Mouse (Mus musculus): Measurements from ENCODE around the gene Foxred1. TPM values are rescaled to one million over a fixed set of nuclear protein-coding genes. Genes with fewer than 3 reads are reported as not detected.

Foxred1 gene
- total and polyA plus RNA-seq, 2 experiments from 2014 or later: 36.3 to 46.5 TPM

DNA sequence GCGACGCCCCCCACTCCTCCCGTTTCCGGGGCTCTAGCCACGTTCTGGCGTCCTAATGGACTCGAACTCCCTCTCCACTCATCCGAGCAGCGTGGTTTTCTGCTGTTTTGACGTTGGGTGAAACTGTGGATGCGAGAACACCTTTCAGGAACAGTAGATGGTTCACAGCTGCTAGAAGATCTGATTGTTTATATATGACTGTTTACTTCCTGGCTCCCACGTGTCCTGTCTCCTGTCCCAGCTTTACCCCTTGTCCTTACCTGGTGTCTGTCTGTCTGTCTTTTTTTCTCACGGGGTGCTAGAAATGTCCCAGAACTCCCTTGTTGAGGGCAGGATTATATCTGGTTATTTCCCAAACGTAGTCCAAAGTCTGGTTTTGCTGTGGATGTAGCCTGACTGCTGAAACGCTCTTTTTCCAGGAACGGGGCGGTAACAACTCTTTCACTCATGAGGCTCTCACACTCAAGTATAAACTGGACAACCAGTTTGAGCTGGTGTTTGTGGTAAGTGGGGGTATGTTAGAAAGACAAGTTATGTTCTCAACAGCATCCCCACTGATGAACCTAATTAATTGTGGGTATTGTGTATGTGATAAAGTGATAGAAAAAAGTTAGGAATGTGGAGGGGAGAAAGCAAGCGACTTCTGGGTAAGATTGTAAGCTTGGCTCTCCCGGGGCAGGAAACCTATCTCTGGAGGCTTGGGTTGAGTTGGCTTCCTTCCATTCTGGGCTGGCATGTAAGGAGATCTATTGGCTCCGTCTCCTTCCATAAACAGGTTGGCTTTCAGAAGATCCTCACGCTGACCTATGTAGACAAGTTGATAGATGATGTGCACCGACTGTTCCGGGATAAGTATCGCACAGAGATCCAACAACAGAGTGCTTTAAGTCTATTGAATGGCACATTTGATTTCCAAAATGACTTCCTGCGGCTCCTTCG, 987 bp upstream of the Foxred1 start:
- Histone ChIP-seq H3K4me1 (ENCODE audit: insufficient read depth, low read length) (peaks cover 14% of the 10 kb centered on the region; the same call in 1 of the 2 replicates), H3K36me3 (ENCODE audit: insufficient read depth, low read length) (peaks cover 25% of the 10 kb centered on the region), H3K27ac (ENCODE audit: low read depth, low read length) (peak overlapping the region; percentile 69; the same call in 1 of the 2 replicates), H3K4me2 (ENCODE audit: low read depth, low read length, poor library complexity, severe bottlenecking) (peak overlapping the region; percentile 90), H3K27me3 (ENCODE audit: insufficient read depth, low read length) (no peaks in the 10 kb centered on the region), H3K9ac (replicated peaks; ENCODE audit: low read length, poor library complexity, severe bottlenecking) (peak overlapping the region; percentile 81), H3K4me3 (ENCODE audit: low read depth, low read length) (peak overlapping the region; percentile 86), H3K9me3 (ENCODE audit: low read length) (no peaks in the 10 kb centered on the region)
- DNase-seq (ENCODE audit: low spot score) (no peak), ATAC-seq (ENCODE audit: low FRiP score) (no peak)
- 38% methylated on average over 26 of the region's 26 CpGs for WGBS
- no peak for TF ChIP-seq CTCF (IDR thresholded peaks at IDR 0.05)

DNA sequence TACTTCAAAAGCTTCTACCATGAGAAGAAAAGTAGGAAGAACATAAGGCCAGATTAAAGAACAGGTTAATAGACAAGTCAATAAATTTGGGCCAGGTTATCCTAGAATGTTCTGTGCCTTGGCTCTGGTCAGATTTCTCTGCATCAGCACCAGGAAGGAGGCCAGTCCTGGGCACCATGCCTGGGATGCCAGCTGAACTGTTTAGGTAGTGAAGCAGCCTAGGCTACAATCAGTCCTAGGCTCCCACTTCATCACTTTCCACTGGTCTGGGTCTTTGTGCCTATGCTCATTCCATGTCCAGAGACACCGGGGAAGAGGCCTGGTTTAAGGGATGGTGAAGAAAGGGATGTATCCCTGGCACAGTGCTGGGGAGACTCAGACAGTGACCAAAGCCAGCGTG, 6.4 kb downstream of the Foxred1 start:
- peaks cover 34% of the 10 kb centered on the region for H3K36me3 ChIP-seq (ENCODE audit: insufficient read depth, low read length)

DNA sequence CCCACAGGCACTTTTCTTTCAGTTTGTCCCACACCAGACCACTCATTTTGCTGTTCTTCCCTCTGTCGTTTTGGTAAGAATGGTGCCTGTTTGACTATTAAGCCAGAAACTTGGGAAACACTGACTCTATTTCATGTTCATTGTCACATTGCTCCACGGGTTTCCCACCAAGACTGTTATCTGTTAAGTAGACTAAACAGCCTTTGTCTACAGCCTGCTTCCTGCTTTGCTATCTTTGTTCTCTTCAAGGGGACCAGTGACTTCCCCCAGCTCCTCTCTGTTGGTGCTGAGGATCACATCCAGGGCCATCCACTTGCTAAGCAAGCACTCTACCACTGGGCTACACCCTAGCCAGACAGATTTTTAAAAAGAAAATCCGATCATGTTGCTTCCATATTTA, 7.3 kb downstream of the Foxred1 start:
- WGBS: 66% methylated on average over 3 of the region's 3 CpGs
- peaks cover 34% of the 10 kb centered on the region for H3K36me3 ChIP-seq (ENCODE audit: insufficient read depth, low read length)
- no peak overlapping the region for H3K4me2 ChIP-seq (ENCODE audit: low read depth, low read length, poor library complexity, severe bottlenecking)
- no peak for TF ChIP-seq CTCF (IDR thresholded peaks at IDR 0.05)
- H3K27me3 ChIP-seq (ENCODE audit: insufficient read depth, low read length): no peaks in the 10 kb centered on the region
- no peak overlapping the region for H3K9ac ChIP-seq (replicated peaks; ENCODE audit: low read length, poor library complexity, severe bottlenecking)
- DNase-seq (ENCODE audit: low spot score) (no peak), ATAC-seq (ENCODE audit: low FRiP score) (no peak)
- no peak overlapping the region for H3K4me3 ChIP-seq (ENCODE audit: low read depth, low read length)
- H3K4me1 ChIP-seq (ENCODE audit: insufficient read depth, low read length): peaks cover 7% of the 10 kb centered on the region; the same call in 1 of the 2 replicates
- H3K9me3 ChIP-seq (ENCODE audit: low read length): no peaks in the 10 kb centered on the region
- H3K27ac ChIP-seq (ENCODE audit: low read depth, low read length): no peak overlapping the region

More for the DNA sequence above, 6.4 kb downstream of the Foxred1 start:
- TF ChIP-seq CTCF (IDR thresholded peaks at IDR 0.05): no peak
- Histone ChIP-seq H3K9me3 (ENCODE audit: low read length) (no peaks in the 10 kb centered on the region), H3K4me1 (ENCODE audit: insufficient read depth, low read length) (peaks cover 7% of the 10 kb centered on the region; the same call in 1 of the 2 replicates), H3K9ac (replicated peaks; ENCODE audit: low read length, poor library complexity, severe bottlenecking) (no peak overlapping the region), H3K4me3 (ENCODE audit: low read depth, low read length) (no peak overlapping the region), H3K27me3 (ENCODE audit: insufficient read depth, low read length) (no peaks in the 10 kb centered on the region), H3K4me2 (ENCODE audit: low read depth, low read length, poor library complexity, severe bottlenecking) (no peak overlapping the region), H3K27ac (ENCODE audit: low read depth, low read length) (no peak overlapping the region)
- ATAC-seq (ENCODE audit: low FRiP score) (no peak), DNase-seq (ENCODE audit: low spot score) (no peak)
- WGBS: 93% methylated on average over 2 of the region's 2 CpGs

DNA sequence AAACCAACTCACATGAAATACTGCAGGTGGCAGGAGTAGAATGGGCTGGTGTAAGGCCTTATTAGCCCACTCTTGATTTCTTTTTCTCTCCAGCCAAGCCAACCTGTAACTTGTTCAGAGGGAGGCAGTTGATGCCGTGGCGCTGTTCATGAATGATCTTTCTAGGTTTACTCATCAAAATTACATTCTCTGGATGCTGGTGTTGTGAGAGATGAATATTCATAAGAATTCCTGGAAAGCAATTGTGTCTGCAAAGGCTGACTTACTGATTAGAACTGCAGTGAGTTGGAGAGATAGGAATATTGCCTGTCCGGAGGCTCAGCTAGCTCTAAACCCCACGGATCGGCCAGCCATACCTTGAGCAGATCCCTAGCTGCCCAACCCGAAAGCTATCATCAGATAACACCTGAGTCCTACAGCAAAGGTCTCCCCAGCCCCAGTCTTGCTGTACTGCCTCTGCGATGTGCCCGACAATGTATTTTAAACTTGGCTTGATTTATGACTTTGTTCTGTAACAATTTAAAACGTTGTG, 10.3 kb downstream of the Foxred1 start:
- H3K4me3 ChIP-seq (ENCODE audit: low read depth, low read length): peak overlapping the region; percentile 45; the same call in 1 of the 2 replicates
- peaks cover 7% of the 10 kb centered on the region; the same call in 1 of the 2 replicates for H3K4me1 ChIP-seq (ENCODE audit: insufficient read depth, low read length)
- H3K27ac ChIP-seq (ENCODE audit: low read depth, low read length): no peak overlapping the region
- peaks cover 12% of the 10 kb centered on the region for H3K36me3 ChIP-seq (ENCODE audit: insufficient read depth, low read length)
- H3K27me3 ChIP-seq (ENCODE audit: insufficient read depth, low read length): no peaks in the 10 kb centered on the region
- ATAC-seq (ENCODE audit: low FRiP score) (no peak; the same call in 1 of the 2 replicates), DNase-seq (ENCODE audit: low spot score) (peak; percentile 10)
- no peaks in the 10 kb centered on the region for H3K9me3 ChIP-seq (ENCODE audit: low read length)
- H3K9ac ChIP-seq (replicated peaks; ENCODE audit: low read length, poor library complexity, severe bottlenecking): peak overlapping the region; percentile 44; the same call in 1 of the 2 replicates
- TF ChIP-seq CTCF (IDR thresholded peaks at IDR 0.05): peak; percentile 7; the same call in 1 of the 2 replicates
- peak overlapping the region; percentile 87 for H3K4me2 ChIP-seq (ENCODE audit: low read depth, low read length, poor library complexity, severe bottlenecking)
- 56% methylated on average over 9 of the region's 9 CpGs for WGBS

DNA sequence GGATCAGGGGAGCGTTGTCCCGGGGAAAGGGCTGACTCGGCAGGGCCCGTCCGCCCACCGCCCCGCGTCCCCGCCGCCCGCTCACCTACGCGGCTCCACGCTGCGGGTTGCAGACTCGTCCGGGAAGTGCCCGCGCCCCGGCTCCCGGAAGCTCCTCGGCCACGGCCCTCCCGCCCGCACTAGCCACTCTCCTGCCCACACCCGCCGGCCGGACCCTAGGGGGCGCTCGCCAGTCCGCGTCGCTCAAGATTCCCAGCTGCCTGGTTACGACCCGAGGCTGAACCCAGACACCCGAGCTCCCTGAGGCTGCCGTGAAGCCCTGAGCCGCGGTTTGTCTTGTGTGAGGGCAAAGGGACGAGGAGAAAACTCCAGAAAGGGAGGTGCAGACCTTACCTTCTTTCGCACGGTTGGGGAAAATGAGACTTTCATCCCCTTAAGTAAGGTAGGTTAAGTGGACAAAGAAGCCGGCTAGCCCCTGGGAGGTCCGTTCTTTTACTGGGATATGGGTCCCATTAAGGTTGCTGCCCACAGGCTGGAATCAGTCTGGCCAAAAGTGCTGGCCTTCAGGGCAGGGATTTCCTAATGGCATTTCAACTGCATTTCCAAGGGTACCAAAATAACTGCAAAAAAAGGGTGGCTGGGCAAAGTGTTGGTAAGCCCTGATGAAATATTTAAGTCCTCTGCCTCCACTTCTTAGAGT, 10.9 kb downstream of the Foxred1 start, which contains the start of the genes Srpr and Tirap:
Gene Srpr (plus strand): TSS at position 404 of the 700 bp plus-strand sequence.
Gene Tirap (minus strand): TSS at position 520 of the 700 bp plus-strand sequence.
- peak; percentile 88 for ATAC-seq (ENCODE audit: low FRiP score)
- Histone ChIP-seq H3K27me3 (ENCODE audit: insufficient read depth, low read length) (no peaks in the 10 kb centered on the region), H3K4me2 (ENCODE audit: low read depth, low read length, poor library complexity, severe bottlenecking) (peak within 1 kb of the TSS; percentile 87), H3K4me1 (ENCODE audit: insufficient read depth, low read length) (peaks cover 7% of the 10 kb centered on the region; the same call in 1 of the 2 replicates), H3K9me3 (ENCODE audit: low read length) (no peaks in the 10 kb centered on the region), H3K4me3 (ENCODE audit: low read depth, low read length) (peak within 1 kb of the TSS; percentile 45), H3K36me3 (ENCODE audit: insufficient read depth, low read length) (peaks cover 5% of the 10 kb centered on the region; the same call in 1 of the 2 replicates), H3K27ac (ENCODE audit: low read depth, low read length) (no peak within 1 kb of the TSS), H3K9ac (replicated peaks; ENCODE audit: low read length, poor library complexity, severe bottlenecking) (peak within 1 kb of the TSS; percentile 44)
- peak; percentile 78 for TF ChIP-seq CTCF (IDR thresholded peaks at IDR 0.05)
- peak; percentile 77 for DNase-seq (ENCODE audit: low spot score)
- under 1% methylated on average over 41 of the region's 44 CpGs for WGBS

Data from midbrain, postnatal 0 days (tissue).